Mouse (Mus musculus) left cerebral cortex, adult 2 months (tissue): ENCODE results near the gene Unc93b1. TPM values are rescaled to one million over a fixed set of nuclear protein-coding genes. Genes with fewer than 3 reads are reported as not detected.

Source experiments
- DNase-seq, 2 experiments: peaks; one replicate each; pipeline ENCODE4 v3.0.0; 2021 to 2022; ENCODE audit warnings: low spot score in 2 of 2, mixed read lengths in 1 of 2; ENCODE audit errors: extremely low spot score in 1 of 2
- H3K27ac ChIP-seq: fragments of 200-600 bp; 2 replicates; pipeline ENCODE4 v1.8.1; 2022
- H3K4me3 ChIP-seq: fragments of 200-600 bp; 2 replicates; pipeline ENCODE4 v1.8.1; 2022
- CTCF ChIP-seq: fragments of 200-600 bp; IDR thresholded peaks from 2 replicates; pipeline ENCODE4 v1.8.1; 2022; ENCODE audit warnings: antibody characterized with exemption, mild to moderate bottlenecking, moderate library complexity
- intact Hi-C: fragments of 180-260 bp; cut with DNase I; formaldehyde crosslinking; loops from one replicate; pipeline ENCODE4 v1.15.1; 2025
- total RNA-seq, 2 experiments: library from RNA; stranded (reverse); gene quantifications; 2 replicates each; pipeline ENCODE4 v1.2.3; 2021

The Unc93b1 gene
- total RNA-seq, 2 experiments from 2014 or later = 12.9 to 16.3 TPM

GRCm38 (mm10) chr19:3930262-3931057 lies 4.5 kb upstream of the Unc93b1 start:
- Histone ChIP-seq H3K27ac (peak overlapping the region; percentile 66), H3K4me3 (no peak overlapping the region)
- TF ChIP-seq CTCF = no peak
- no peak for DNase-seq
- intact Hi-C loops = no loop called here

- H3K27ac ChIP-seq = no peak overlapping the region
- DNase-seq = no peak
- H3K4me3 ChIP-seq = no peak overlapping the region
- no peak for TF ChIP-seq CTCF
- intact Hi-C loops = no loop called here
These were observed 3.3 kb upstream of the Unc93b1 start for GRCm38 (mm10) chr19:3931716-3932115.

GRCm38 (mm10) chr19:3935896-3936850 lies 1.2 kb downstream of the Unc93b1 start:
- no peak for TF ChIP-seq CTCF
- H3K4me3 ChIP-seq = peak overlapping the region; percentile 48
- peak overlapping the region; percentile 13; the same call in 1 of the 2 replicates for H3K27ac ChIP-seq
- DNase-seq = no peak
- intact Hi-C loops = no loop called here

GRCm38 (mm10) chr19:3942315-3942714 lies 7.3 kb downstream of the Unc93b1 start:
- no peak overlapping the region for H3K27ac ChIP-seq
- no peak for TF ChIP-seq CTCF
- DNase-seq = no peak
- intact Hi-C loops = no loop called here
- no peak overlapping the region for H3K4me3 ChIP-seq

- no peak for TF ChIP-seq CTCF
- no peak overlapping the region for H3K4me3 ChIP-seq
- intact Hi-C loops = no loop called here
- H3K27ac ChIP-seq = no peak overlapping the region
- no peak for DNase-seq
These were observed 8.2 kb downstream of the Unc93b1 start for GRCm38 (mm10) chr19:3942986-3943735.

- intact Hi-C loops = loop anchor here (2.0 kb wide), 2 partner anchors 35 to 67 kb away; partner anchors contain the start of gene Ndufv1
- no peak for TF ChIP-seq CTCF
- H3K27ac ChIP-seq = no peak overlapping the region
- no peak overlapping the region for H3K4me3 ChIP-seq
- no peak for DNase-seq
These were observed 11.0 kb downstream of the Unc93b1 start for GRCm38 (mm10) chr19:3945872-3946564.

- DNase-seq = peak; percentile 63 to 72
- TF ChIP-seq CTCF = peak; percentile 99
- intact Hi-C loops = loop anchor here (2.0 kb wide), 2 partner anchors 34 to 66 kb away; partner anchors contain the start of gene Ndufv1
- Histone ChIP-seq H3K4me3 (no peak overlapping the region), H3K27ac (no peak overlapping the region)
These were observed 11.7 kb downstream of the Unc93b1 start for GRCm38 (mm10) chr19:3946715-3947114.

GRCm38 (mm10) chr19:3947813-3948212 lies 12.8 kb downstream of the Unc93b1 start:
- intact Hi-C loops = loop anchor here (2.0 kb wide), 2 partner anchors 33 to 65 kb away; partner anchors contain the start of gene Ndufv1
- DNase-seq = no peak
- H3K4me3 ChIP-seq = no peak overlapping the region
- no peak for TF ChIP-seq CTCF
- no peak overlapping the region for H3K27ac ChIP-seq

GRCm38 (mm10) chr19:3948546-3948945 lies 13.6 kb downstream of the Unc93b1 start:
- H3K4me3 ChIP-seq = no peak overlapping the region
- no peak overlapping the region for H3K27ac ChIP-seq
- DNase-seq = no peak
- no peak for TF ChIP-seq CTCF
- intact Hi-C loops = no loop called here

- DNase-seq = no peak
- intact Hi-C loops = loop anchor here (10.0 kb wide), 1 partner anchor 134 kb away; the partner anchor contains the start of gene Cabp2
- Histone ChIP-seq H3K4me3 (no peak overlapping the region), H3K27ac (no peak overlapping the region)
- TF ChIP-seq CTCF = no peak
These were observed 15.3 kb downstream of the Unc93b1 start for GRCm38 (mm10) chr19:3950331-3950730.

- TF ChIP-seq CTCF = no peak
- no peak for DNase-seq
- intact Hi-C loops = loop anchor here (10.0 kb wide), 1 partner anchor 133 kb away; the partner anchor contains the start of gene Cabp2
- Histone ChIP-seq H3K27ac (no peak overlapping the region), H3K4me3 (no peak overlapping the region)
These were observed 16.5 kb downstream of the Unc93b1 start for GRCm38 (mm10) chr19:3951461-3951860.
